Mouse (Mus musculus): ENCODE data around the gene Bag5.
A peak's percentile ranks its signal among the peaks of the same experiment; 100 is the strongest.

DNA sequence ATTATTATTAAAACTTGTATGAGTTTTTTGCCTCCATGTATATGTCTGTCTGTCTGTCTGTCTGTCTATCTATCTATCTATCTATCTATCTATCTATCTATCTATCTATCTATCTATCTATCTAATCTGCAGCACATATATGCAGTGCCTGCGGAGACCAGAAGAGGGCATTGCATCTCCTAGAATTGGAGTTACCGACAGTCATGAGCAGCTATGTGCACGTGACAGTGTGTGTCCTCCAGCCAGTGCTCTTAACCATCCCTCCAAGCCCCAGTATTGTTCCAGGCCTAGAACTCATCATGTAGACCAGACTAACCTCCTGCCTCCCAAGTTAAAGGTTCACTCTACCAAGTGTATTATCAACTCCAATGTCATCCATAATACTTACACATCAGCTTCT lies 25.7 kb upstream of the Bag5 start:
- TF ChIP-seq CTCF (IDR thresholded peaks at IDR 0.05; ENCODE audit: control insufficient read depth, insufficient read depth, low read length) (peak; percentile 53), POLR2A (IDR thresholded peaks at IDR 0.05; ENCODE audit: borderline replicate concordance, control insufficient read depth, low read depth, low read length) (no peak)
